Mouse (Mus musculus): ENCODE results near the gene Galntl5. TPM values are rescaled to one million over a fixed set of nuclear protein-coding genes. Genes with fewer than 3 reads are reported as not detected.

Galntl5 gene
- total and polyA plus RNA-seq, 2 experiments from 2014 or later: not detected

GRCm38 (mm10) chr5:25157136-25157535, 24.1 kb upstream of the Galntl5 start:
- WGBS: 51% methylated on average over 4 of the region's 4 CpGs
- Histone ChIP-seq H3K4me2 (ENCODE audit: low read depth, low read length) (no peak overlapping the region), H3K27ac (no peak overlapping the region), H3K9ac (replicated peaks; ENCODE audit: low read length) (no peak overlapping the region), H3K4me1 (ENCODE audit: insufficient read depth, low read length) (no peaks in the 10 kb centered on the region), H3K36me3 (ENCODE audit: insufficient read depth, low read length) (no peaks in the 10 kb centered on the region), H3K4me3 (ENCODE audit: low read length) (no peak overlapping the region), H3K27me3 (ENCODE audit: insufficient read depth, low read length) (no peaks in the 10 kb centered on the region), H3K9me3 (ENCODE audit: low read length) (no peaks in the 10 kb centered on the region)
- no peak for TF ChIP-seq CTCF (IDR thresholded peaks at IDR 0.05; ENCODE audit: low read depth)
- ATAC-seq: no peak
- DNase-seq (ENCODE audit: low spot score): no peak

- Histone ChIP-seq H3K36me3 (ENCODE audit: insufficient read depth, low read length) (no peaks in the 10 kb centered on the region), H3K4me3 (ENCODE audit: low read length) (no peak overlapping the region), H3K4me2 (ENCODE audit: low read depth, low read length) (no peak overlapping the region; the same call in 1 of the 2 replicates), H3K4me1 (ENCODE audit: insufficient read depth, low read length) (no peaks in the 10 kb centered on the region), H3K27ac (0 out of 2 replicates have a peak overlapping the region, but pooled peaks have one; percentile 11), H3K27me3 (ENCODE audit: insufficient read depth, low read length) (no peaks in the 10 kb centered on the region), H3K9me3 (ENCODE audit: low read length) (no peaks in the 10 kb centered on the region), H3K9ac (replicated peaks; ENCODE audit: low read length) (no peak overlapping the region)
- peak; percentile 69 for ATAC-seq
- 52% methylated on average over 11 of the region's 11 CpGs for WGBS
- TF ChIP-seq CTCF (IDR thresholded peaks at IDR 0.05; ENCODE audit: low read depth): no peak
- peak; percentile 52 for DNase-seq (ENCODE audit: low spot score)
Measured at GRCm38 (mm10) chr5:25160515-25160914, 20.7 kb upstream of the Galntl5 start.

- TF ChIP-seq CTCF (IDR thresholded peaks at IDR 0.05; ENCODE audit: low read depth): no peak
- DNase-seq (ENCODE audit: low spot score) (no peak), ATAC-seq (no peak)
- Histone ChIP-seq H3K4me2 (ENCODE audit: low read depth, low read length) (no peak overlapping the region), H3K4me3 (ENCODE audit: low read length) (no peak overlapping the region), H3K9ac (replicated peaks; ENCODE audit: low read length) (no peak overlapping the region), H3K27me3 (ENCODE audit: insufficient read depth, low read length) (no peaks in the 10 kb centered on the region), H3K36me3 (ENCODE audit: insufficient read depth, low read length) (no peaks in the 10 kb centered on the region), H3K4me1 (ENCODE audit: insufficient read depth, low read length) (no peaks in the 10 kb centered on the region), H3K27ac (no peak overlapping the region), H3K9me3 (ENCODE audit: low read length) (no peaks in the 10 kb centered on the region)
- 89% methylated on average over 4 of the region's 4 CpGs for WGBS
Measured at GRCm38 (mm10) chr5:25162981-25163380, 18.3 kb upstream of the Galntl5 start.

- Histone ChIP-seq H3K27ac (no peak overlapping the region), H3K36me3 (ENCODE audit: insufficient read depth, low read length) (no peaks in the 10 kb centered on the region), H3K9me3 (ENCODE audit: low read length) (no peaks in the 10 kb centered on the region), H3K27me3 (ENCODE audit: insufficient read depth, low read length) (no peaks in the 10 kb centered on the region), H3K4me3 (ENCODE audit: low read length) (no peak overlapping the region), H3K9ac (replicated peaks; ENCODE audit: low read length) (no peak overlapping the region), H3K4me2 (ENCODE audit: low read depth, low read length) (no peak overlapping the region), H3K4me1 (ENCODE audit: insufficient read depth, low read length) (no peaks in the 10 kb centered on the region)
- DNase-seq (ENCODE audit: low spot score): no peak
- 91% methylated on average over 3 of the region's 3 CpGs for whole genome bisulfite sequencing
- no peak for TF ChIP-seq CTCF (IDR thresholded peaks at IDR 0.05; ENCODE audit: low read depth)
- ATAC-seq: no peak
Measured at GRCm38 (mm10) chr5:25163938-25164337, 17.3 kb upstream of the Galntl5 start.

GRCm38 (mm10) chr5:25164341-25164740, 16.9 kb upstream of the Galntl5 start:
- H3K9ac ChIP-seq (replicated peaks; ENCODE audit: low read length): no peak overlapping the region
- WGBS: 87% methylated on average over 1 of the region's 1 CpGs
- no peak overlapping the region for H3K4me3 ChIP-seq (ENCODE audit: low read length)
- no peak overlapping the region for H3K4me2 ChIP-seq (ENCODE audit: low read depth, low read length)
- no peak for TF ChIP-seq CTCF (IDR thresholded peaks at IDR 0.05; ENCODE audit: low read depth)
- H3K27ac ChIP-seq: no peak overlapping the region
- DNase-seq (ENCODE audit: low spot score): no peak
- no peaks in the 10 kb centered on the region for H3K36me3 ChIP-seq (ENCODE audit: insufficient read depth, low read length)
- H3K9me3 ChIP-seq (ENCODE audit: low read length): no peaks in the 10 kb centered on the region
- H3K27me3 ChIP-seq (ENCODE audit: insufficient read depth, low read length): no peaks in the 10 kb centered on the region
- ATAC-seq: no peak
- no peaks in the 10 kb centered on the region for H3K4me1 ChIP-seq (ENCODE audit: insufficient read depth, low read length)

- DNase-seq (ENCODE audit: low spot score): peak; percentile 32
- no peak overlapping the region for H3K4me2 ChIP-seq (ENCODE audit: low read depth, low read length)
- H3K4me1 ChIP-seq (ENCODE audit: insufficient read depth, low read length): no peaks in the 10 kb centered on the region
- H3K27me3 ChIP-seq (ENCODE audit: insufficient read depth, low read length): no peaks in the 10 kb centered on the region
- no peaks in the 10 kb centered on the region for H3K9me3 ChIP-seq (ENCODE audit: low read length)
- peak; percentile 48 for TF ChIP-seq CTCF (IDR thresholded peaks at IDR 0.05; ENCODE audit: low read depth)
- no peak overlapping the region for H3K27ac ChIP-seq
- ATAC-seq: no peak
- H3K9ac ChIP-seq (replicated peaks; ENCODE audit: low read length): no peak overlapping the region
- 84% methylated on average over 4 of the region's 4 CpGs for WGBS
- no peaks in the 10 kb centered on the region for H3K36me3 ChIP-seq (ENCODE audit: insufficient read depth, low read length)
- no peak overlapping the region for H3K4me3 ChIP-seq (ENCODE audit: low read length)
Measured at GRCm38 (mm10) chr5:25165102-25165788, 16.0 kb upstream of the Galntl5 start.

- no peak for ATAC-seq
- H3K4me1 ChIP-seq (ENCODE audit: insufficient read depth, low read length): no peaks in the 10 kb centered on the region
- H3K9me3 ChIP-seq (ENCODE audit: low read length): no peaks in the 10 kb centered on the region
- no peak overlapping the region for H3K9ac ChIP-seq (replicated peaks; ENCODE audit: low read length)
- no peak overlapping the region for H3K4me2 ChIP-seq (ENCODE audit: low read depth, low read length)
- 59% methylated on average over 3 of the region's 3 CpGs for WGBS
- no peaks in the 10 kb centered on the region for H3K36me3 ChIP-seq (ENCODE audit: insufficient read depth, low read length)
- no peak overlapping the region for H3K27ac ChIP-seq
- H3K4me3 ChIP-seq (ENCODE audit: low read length): no peak overlapping the region
- DNase-seq (ENCODE audit: low spot score): no peak
- no peak for TF ChIP-seq CTCF (IDR thresholded peaks at IDR 0.05; ENCODE audit: low read depth)
- H3K27me3 ChIP-seq (ENCODE audit: insufficient read depth, low read length): no peaks in the 10 kb centered on the region
Measured at GRCm38 (mm10) chr5:25165789-25166135, 15.5 kb upstream of the Galntl5 start.
